Mouse (Mus musculus): ENCODE measurements around the gene Terb2. TPM values are rescaled to one million over a fixed set of nuclear protein-coding genes. Genes with fewer than 3 reads are reported as not detected.

The Terb2 gene
- polyA plus RNA-seq, 1 experiment = not detected

- no peak overlapping the region for H3K4me3 ChIP-seq (ENCODE audit: insufficient read depth, low read depth, low read length)
- H3K27ac ChIP-seq (ENCODE audit: insufficient read depth, low read depth, low read length) = no peak overlapping the region
- 75% methylated on average over 2 of the region's 2 CpGs for WGBS
- TF ChIP-seq POLR2A (IDR thresholded peaks at IDR 0.05; ENCODE audit: insufficient read depth, low read depth, low read length) (no peak), CTCF (IDR thresholded peaks at IDR 0.05; ENCODE audit: insufficient read depth, low read depth, low read length) (no peak)
- no peaks in the 10 kb centered on the region for H3K4me1 ChIP-seq (ENCODE audit: control insufficient read depth, insufficient read depth, low read length)
These were observed 32.2 kb downstream of the Terb2 start for GRCm38 (mm10) chr2:122218234-122218633.

GRCm38 (mm10) chr2:122221378-122221777, 35.3 kb downstream of the Terb2 start:
- TF ChIP-seq CTCF (IDR thresholded peaks at IDR 0.05; ENCODE audit: insufficient read depth, low read depth, low read length) (no peak), POLR2A (IDR thresholded peaks at IDR 0.05; ENCODE audit: insufficient read depth, low read depth, low read length) (no peak)
- Histone ChIP-seq H3K27ac (ENCODE audit: insufficient read depth, low read depth, low read length) (no peak overlapping the region), H3K4me3 (ENCODE audit: insufficient read depth, low read depth, low read length) (no peak overlapping the region), H3K4me1 (ENCODE audit: control insufficient read depth, insufficient read depth, low read length) (no peaks in the 10 kb centered on the region)
- WGBS = 87% methylated on average over 4 of the region's 4 CpGs

- TF ChIP-seq POLR2A (IDR thresholded peaks at IDR 0.05; ENCODE audit: insufficient read depth, low read depth, low read length) = no peak
- Histone ChIP-seq H3K27ac (ENCODE audit: insufficient read depth, low read depth, low read length) (no peak overlapping the region), H3K4me3 (ENCODE audit: insufficient read depth, low read depth, low read length) (no peak overlapping the region), H3K4me1 (ENCODE audit: control insufficient read depth, insufficient read depth, low read length) (no peaks in the 10 kb centered on the region)
- 66% methylated on average over 5 of the region's 5 CpGs for WGBS
These were observed 35.7 kb downstream of the Terb2 start for GRCm38 (mm10) chr2:122221798-122222197.

GRCm38 (mm10) chr2:122222272-122222671, 36.2 kb downstream of the Terb2 start:
- Histone ChIP-seq H3K27ac (ENCODE audit: insufficient read depth, low read depth, low read length) (no peak overlapping the region), H3K4me1 (ENCODE audit: control insufficient read depth, insufficient read depth, low read length) (no peaks in the 10 kb centered on the region), H3K4me3 (ENCODE audit: insufficient read depth, low read depth, low read length) (no peak overlapping the region)
- WGBS = 94% methylated on average over 5 of the region's 5 CpGs
- TF ChIP-seq CTCF (IDR thresholded peaks at IDR 0.05; ENCODE audit: insufficient read depth, low read depth, low read length) (no peak), POLR2A (IDR thresholded peaks at IDR 0.05; ENCODE audit: insufficient read depth, low read depth, low read length) (no peak)

- TF ChIP-seq POLR2A (IDR thresholded peaks at IDR 0.05; ENCODE audit: insufficient read depth, low read depth, low read length) (no peak), CTCF (IDR thresholded peaks at IDR 0.05; ENCODE audit: insufficient read depth, low read depth, low read length) (no peak)
- Histone ChIP-seq H3K4me1 (ENCODE audit: control insufficient read depth, insufficient read depth, low read length) (no peaks in the 10 kb centered on the region), H3K4me3 (ENCODE audit: insufficient read depth, low read depth, low read length) (no peak overlapping the region), H3K27ac (ENCODE audit: insufficient read depth, low read depth, low read length) (no peak overlapping the region)
These were observed 37.6 kb downstream of the Terb2 start for GRCm38 (mm10) chr2:122223654-122224053.

- no peak overlapping the region for H3K4me3 ChIP-seq (ENCODE audit: insufficient read depth, low read depth, low read length)
- TF ChIP-seq CTCF (IDR thresholded peaks at IDR 0.05; ENCODE audit: insufficient read depth, low read depth, low read length) (no peak), POLR2A (IDR thresholded peaks at IDR 0.05; ENCODE audit: insufficient read depth, low read depth, low read length) (no peak)
- WGBS = 87% methylated on average over 6 of the region's 6 CpGs
- H3K27ac ChIP-seq (ENCODE audit: insufficient read depth, low read depth, low read length) = no peak overlapping the region
- H3K4me1 ChIP-seq (ENCODE audit: control insufficient read depth, insufficient read depth, low read length) = peaks cover 3% of the 10 kb centered on the region; the same call in 1 of the 2 replicates
These were observed 44.3 kb downstream of the Terb2 start for GRCm38 (mm10) chr2:122230395-122230794.

GRCm38 (mm10) chr2:122231616-122232015, 45.5 kb downstream of the Terb2 start:
- WGBS = 90% methylated on average over 9 of the region's 9 CpGs
- TF ChIP-seq POLR2A (IDR thresholded peaks at IDR 0.05; ENCODE audit: insufficient read depth, low read depth, low read length) = no peak
- Histone ChIP-seq H3K4me1 (ENCODE audit: control insufficient read depth, insufficient read depth, low read length) (peaks cover 3% of the 10 kb centered on the region; the same call in 1 of the 2 replicates), H3K4me3 (ENCODE audit: insufficient read depth, low read depth, low read length) (no peak overlapping the region), H3K27ac (ENCODE audit: insufficient read depth, low read depth, low read length) (no peak overlapping the region)

- WGBS = 47% methylated on average over 5 of the region's 5 CpGs
These were observed 47.3 kb downstream of the Terb2 start for GRCm38 (mm10) chr2:122233341-122233740.

GRCm38 (mm10) chr2:122233759-122234557, 47.9 kb downstream of the Terb2 start:
- no peak for TF ChIP-seq CTCF (IDR thresholded peaks at IDR 0.05; ENCODE audit: insufficient read depth, low read depth, low read length)
- no peak for TF ChIP-seq POLR2A (IDR thresholded peaks at IDR 0.05; ENCODE audit: insufficient read depth, low read depth, low read length)
- 0 out of 2 replicates have a peak overlapping the region, but pooled peaks have one; percentile 12 for H3K27ac ChIP-seq (ENCODE audit: insufficient read depth, low read depth, low read length)
- peaks cover 3% of the 10 kb centered on the region; the same call in 1 of the 2 replicates for H3K4me1 ChIP-seq (ENCODE audit: control insufficient read depth, insufficient read depth, low read length)
- WGBS = 2% methylated on average over 26 of the region's 26 CpGs
- H3K4me3 ChIP-seq (ENCODE audit: insufficient read depth, low read depth, low read length) = peak overlapping the region; percentile 64

More at GRCm38 (mm10) chr2:122233341-122233740, 47.3 kb downstream of the Terb2 start:
- peaks cover 3% of the 10 kb centered on the region; the same call in 1 of the 2 replicates for H3K4me1 ChIP-seq (ENCODE audit: control insufficient read depth, insufficient read depth, low read length)
- H3K27ac ChIP-seq (ENCODE audit: insufficient read depth, low read depth, low read length) = no peak overlapping the region
- no peak for TF ChIP-seq CTCF (IDR thresholded peaks at IDR 0.05; ENCODE audit: insufficient read depth, low read depth, low read length)
- H3K4me3 ChIP-seq (ENCODE audit: insufficient read depth, low read depth, low read length) = no peak overlapping the region
